Mouse (Mus musculus): ENCODE measurements around the gene Gm21560. TPM values are rescaled to one million over a fixed set of nuclear protein-coding genes. Genes with fewer than 3 reads are reported as not detected.
"Not testable (repeated sequence)": the region's sequence is repeated elsewhere in the genome, so short reads cannot be mapped to it uniquely, and the experiment has no call there.

Gm21560 gene
- not detected in 2 replicates for polyA plus RNA-seq (2012; ENCODE audit: insufficient read depth, low replicate concordance)

DNA sequence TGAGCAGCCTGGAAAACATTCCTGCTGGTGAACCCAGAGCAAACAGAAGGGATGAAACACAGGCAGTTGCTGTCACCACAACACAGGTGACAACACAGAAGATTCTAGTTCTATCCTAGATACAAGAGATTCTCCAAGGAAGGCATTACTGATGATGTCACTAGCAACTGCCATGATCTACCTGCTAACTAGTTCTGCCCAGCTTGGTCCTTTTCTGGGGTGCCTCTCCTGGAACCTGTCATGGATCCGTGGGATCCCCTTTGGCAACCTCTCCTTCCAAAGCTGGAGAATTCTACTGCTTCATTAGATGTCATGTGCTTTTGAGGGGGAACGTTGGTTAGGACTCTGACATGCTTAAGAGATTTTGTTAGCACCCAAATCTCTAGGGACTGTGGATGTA, at the start of gene Gm21560:
Gene Gm21560, minus strand, starts transcription at position 101 of the 400 bp plus-strand sequence.
- H3K4me1 ChIP-seq; H3K4me3 ChIP-seq (replicated peaks); H3K27me3 ChIP-seq (replicated peaks); H3K36me3 ChIP-seq (replicated peaks; ENCODE audit: low read length); H3K9me3 ChIP-seq: not testable (repeated sequence)

DNA sequence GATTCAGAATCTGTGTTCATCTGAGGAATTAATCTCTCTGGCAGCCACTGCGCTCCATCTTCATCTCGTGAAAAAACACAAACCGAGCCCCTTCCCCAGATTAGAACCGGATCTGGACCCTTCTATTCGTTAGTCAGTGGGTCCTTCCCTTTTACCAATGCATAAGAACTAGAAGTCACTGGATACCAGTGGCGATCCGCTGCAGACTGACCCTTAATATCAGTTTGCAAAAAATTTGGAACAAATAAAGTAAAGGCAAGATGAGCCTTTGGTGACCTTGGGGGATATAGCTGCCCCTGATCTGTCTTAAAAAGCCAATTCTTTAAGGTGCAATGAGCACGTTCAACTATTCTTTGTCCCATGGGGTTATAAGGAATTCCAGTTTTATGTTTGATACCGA, 55.6 kb downstream of the Gm21560 start:
- not testable (repeated sequence) for H3K27me3 ChIP-seq (replicated peaks); H3K9me3 ChIP-seq; H3K4me3 ChIP-seq (replicated peaks); H3K36me3 ChIP-seq (replicated peaks; ENCODE audit: low read length); H3K4me1 ChIP-seq

DNA sequence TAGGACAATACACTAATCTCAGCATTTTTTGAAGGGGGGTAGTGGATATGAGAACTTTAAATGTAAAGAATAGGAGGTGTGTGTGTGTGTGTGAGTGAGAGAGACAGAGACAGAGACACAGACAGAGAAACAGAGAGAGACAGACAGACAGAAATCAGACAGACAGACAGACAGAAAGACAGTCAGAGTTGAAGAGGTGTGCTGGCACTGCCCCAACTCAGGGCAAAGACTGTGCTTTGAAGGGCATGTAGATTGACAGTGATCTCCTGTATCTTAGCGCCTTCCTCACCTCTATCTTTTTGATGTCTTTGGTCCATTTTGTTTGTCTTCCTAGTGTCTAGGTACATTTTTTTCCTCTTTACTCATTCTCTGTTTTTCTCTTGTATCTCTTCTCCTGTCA, 58.0 kb downstream of the Gm21560 start:
- H3K36me3 ChIP-seq (replicated peaks; ENCODE audit: low read length); H3K9me3 ChIP-seq; H3K4me3 ChIP-seq (replicated peaks); H3K4me1 ChIP-seq; H3K27me3 ChIP-seq (replicated peaks): not testable (repeated sequence)

Other genes with a start within 250 kb of the Gm21560 start
- gene Gm3453, start 240.2 kb downstream of the Gm21560 start, polyA plus RNA-seq (2012; ENCODE audit: insufficient read depth, low replicate concordance): not detected in 2 replicates
- gene Gm6337, start 161.0 kb downstream of the Gm21560 start, polyA plus RNA-seq (2012; ENCODE audit: insufficient read depth, low replicate concordance): 0.97 TPM in 1 of 2 replicates, not detected in the other
- gene Gm8206, start 125.3 kb downstream of the Gm21560 start, polyA plus RNA-seq (2012; ENCODE audit: insufficient read depth, low replicate concordance): not detected in 2 replicates
- gene Gm3468, start 110.6 kb downstream of the Gm21560 start, polyA plus RNA-seq (2012; ENCODE audit: insufficient read depth, low replicate concordance): not detected in 2 replicates
- gene Gm3476, start 93.5 kb downstream of the Gm21560 start, polyA plus RNA-seq (2012; ENCODE audit: insufficient read depth, low replicate concordance): not detected in 2 replicates
- gene Gm3411, start 68.0 kb upstream of the Gm21560 start, polyA plus RNA-seq (2012; ENCODE audit: insufficient read depth, low replicate concordance): not detected in 2 replicates
- gene Gm21103, start 85.6 kb upstream of the Gm21560 start, polyA plus RNA-seq (2012; ENCODE audit: insufficient read depth, low replicate concordance): not detected in 2 replicates
- gene Gm3618, start 124.4 kb upstream of the Gm21560 start, polyA plus RNA-seq (2012; ENCODE audit: insufficient read depth, low replicate concordance): not detected in 2 replicates
- gene Gm16440, start 171.0 kb upstream of the Gm21560 start, polyA plus RNA-seq (2012; ENCODE audit: insufficient read depth, low replicate concordance): not detected in 2 replicates
- gene Gm3591, start 193.2 kb upstream of the Gm21560 start, polyA plus RNA-seq (2012; ENCODE audit: insufficient read depth, low replicate concordance): not detected in 2 replicates
- not detected in 2 replicates for gene Gm3594, start 225.3 kb upstream of the Gm21560 start, polyA plus RNA-seq (2012; ENCODE audit: insufficient read depth, low replicate concordance)

All from megakaryocyte, embryonic 14.5 days (primary cell).